Comparison of ENCODE assay signal across 8 mouse cellular contexts in genomic region chr16:78575190-78575851, GRCm38 (mm10). TPM values are rescaled to one million over a fixed set of nuclear protein-coding genes. Genes with fewer than 3 reads are reported as not detected.
DNase-seq lines count a peak whose midpoint lies in the region; ATAC-seq and TF ChIP-seq lines count a peak whose summit lies in the region.

No protein-coding gene starts in this region.

- H3K27ac ChIP-seq in gastrocnemius, adult 2 months = peak overlapping the region; percentile 89
- H3K27ac ChIP-seq in thymus, adult 2 months (ENCODE audit: control insufficient read depth, insufficient read depth, low read length) = peak overlapping the region; percentile 86; the same call in 1 of the 2 replicates
- H3K27ac ChIP-seq in limb, embryonic 14.5 days (replicated peaks; ENCODE audit: low read depth, low read length) = peak overlapping the region; percentile 92; the same call in 1 of the 2 replicates
- peak overlapping the region; percentile 91 for H3K27ac ChIP-seq in stomach, embryonic 16.5 days (ENCODE audit: low read length)

- H3K9ac ChIP-seq in limb, embryonic 14.5 days (ENCODE audit: low read depth, low read length, severe bottlenecking) = peak overlapping the region; percentile 77
- peak overlapping the region; percentile 90 for H3K9ac ChIP-seq in stomach, embryonic 16.5 days (ENCODE audit: low read length)

- no peaks in the 10 kb centered on the region for H3K36me3 ChIP-seq in thymus, adult 2 months (ENCODE audit: control insufficient read depth, insufficient read depth, low read length)
- H3K36me3 ChIP-seq in limb, embryonic 14.5 days (ENCODE audit: control insufficient read depth, insufficient read depth, low read length) = no peaks in the 10 kb centered on the region
- H3K36me3 ChIP-seq in stomach, embryonic 16.5 days (ENCODE audit: control insufficient read depth, insufficient read depth, low read length) = no peaks in the 10 kb centered on the region

- TF ChIP-seq CTCF in gastrocnemius, adult 2 months (IDR thresholded peaks at IDR 0.05) = no peak
- TF ChIP-seq CTCF in thymus, adult 2 months (IDR thresholded peaks at IDR 0.05; ENCODE audit: borderline replicate concordance, control insufficient read depth, extremely low read depth, insufficient read depth, low read length, poor library complexity) = no peak

- H3K4me2 ChIP-seq in limb, embryonic 14.5 days (replicated peaks; ENCODE audit: low read depth, low read length, severe bottlenecking) = peak overlapping the region; percentile 55
- H3K4me2 ChIP-seq in stomach, embryonic 16.5 days (ENCODE audit: low read depth, low read length) = peak overlapping the region; percentile 75

- no peak for ATAC-seq in limb, embryonic 14.5 days (ENCODE audit: low FRiP score, low read depth)
- ATAC-seq in stomach, embryonic 16.5 days (ENCODE audit: insufficient read depth, low FRiP score) = no peak

- DNase-seq in gastrocnemius, adult 2 months = no peak
- DNase-seq in gastrocnemius, postnatal 4 days (ENCODE audit: low spot score in 2 of 2) = no peak
- no peak for DNase-seq in thymus, adult 2 months
- DNase-seq in thymus, postnatal 10 days (ENCODE audit: low spot score in 2 of 2) = no peak
- no peak for DNase-seq in limb, embryonic 14.5 days (ENCODE audit: low spot score)
- DNase-seq in right cerebral cortex, postnatal 25 days = no peak
- no peak for DNase-seq in adrenal gland, postnatal 25 days

- H3K4me3 ChIP-seq in gastrocnemius, adult 2 months = peak overlapping the region; percentile 92
- peak overlapping the region; percentile 51 for H3K4me3 ChIP-seq in thymus, adult 2 months (ENCODE audit: control insufficient read depth, insufficient read depth, low read length)
- H3K4me3 ChIP-seq in limb, embryonic 14.5 days (replicated peaks; ENCODE audit: low read length) = peak overlapping the region; percentile 79
- peak overlapping the region; percentile 75 for H3K4me3 ChIP-seq in stomach, embryonic 16.5 days (replicated peaks; ENCODE audit: low read length)

- WGBS in thymus, adult 2 months = 18% methylated on average over 4 of the region's 4 CpGs
- 28% methylated on average over 4 of the region's 4 CpGs for WGBS in limb, embryonic 14.5 days
- 31% methylated on average over 4 of the region's 4 CpGs for WGBS in stomach, embryonic 16.5 days

- H3K4me1 ChIP-seq in thymus, adult 2 months (replicated peaks; ENCODE audit: control insufficient read depth, insufficient read depth, low read length) = peaks cover 14% of the 10 kb centered on the region
- H3K4me1 ChIP-seq in limb, embryonic 14.5 days (ENCODE audit: control insufficient read depth, insufficient read depth, low read length) = peaks cover 16% of the 10 kb centered on the region
- peaks cover 13% of the 10 kb centered on the region for H3K4me1 ChIP-seq in stomach, embryonic 16.5 days (ENCODE audit: control insufficient read depth, insufficient read depth, low read length)

- TF ChIP-seq POLR2A in thymus, adult 2 months (IDR thresholded peaks at IDR 0.05; ENCODE audit: control insufficient read depth, extremely low read depth, insufficient read depth, low read length, poor library complexity) = no peak
- no peak for TF ChIP-seq POLR2A in limb, embryonic 14.5 days (IDR thresholded peaks at IDR 0.05; ENCODE audit: borderline replicate concordance, extremely low read depth, insufficient read depth, insufficient read length)

- intact Hi-C loops in gastrocnemius, adult 2 months (cut with DNase I) = loop anchor here (5.0 kb wide), 2 partner anchors 123 to 198 kb away; partner anchors contain the start of gene Btg3

- no peaks in the 10 kb centered on the region for H3K27me3 ChIP-seq in thymus, adult 2 months (ENCODE audit: control insufficient read depth, insufficient read depth, low read length)
- H3K27me3 ChIP-seq in limb, embryonic 14.5 days (ENCODE audit: control insufficient read depth, insufficient read depth, low read length) = no peaks in the 10 kb centered on the region
- no peaks in the 10 kb centered on the region for H3K27me3 ChIP-seq in stomach, embryonic 16.5 days (ENCODE audit: control insufficient read depth, insufficient read depth, low read length)

- H3K9me3 ChIP-seq in limb, embryonic 14.5 days (ENCODE audit: control insufficient read depth, low read length) = no peaks in the 10 kb centered on the region
- H3K9me3 ChIP-seq in stomach, embryonic 16.5 days (replicated peaks; ENCODE audit: control insufficient read depth, low read length) = no peaks in the 10 kb centered on the region

RNA-seq across cellular contexts. Expression of gene D16Ertd472e, which starts 1.2 kb away (rescaled TPM):
- total RNA-seq in gastrocnemius, adult 2 months (2021) = 1 to 10 TPM; 3.5 TPM
- 1 to 10 TPM; 8.9 to 9.5 TPM for total RNA-seq in gastrocnemius, postnatal 4 days (2021)
- 39.2 and 44.4 TPM in 2 replicates for polyA plus RNA-seq in thymus, adult 2 months (2012; rRNA removed)
- 9.4 and 10.9 TPM in 2 replicates for polyA plus RNA-seq in limb, embryonic 14.5 days (2012; rRNA removed)
- polyA plus RNA-seq in limb, embryonic 14.5 days (2014; fragmentation: Nextera tagmentation; extraction: Ambion mirVana) = 17.8 and 21.7 TPM in 2 replicates
- 12.8 TPM in 2 replicates for polyA plus RNA-seq in stomach, embryonic 16.5 days (2015; fragmentation: Nextera tagmentation; extraction: Ambion mirVana)
- 32.2 and 38.4 TPM in 2 replicates for total RNA-seq in adrenal gland, postnatal 25 days (2021)
